Mouse (Mus musculus) MEL-GATA-1-ER (cell line): ENCODE data around the gene Mocs3.
A peak's percentile ranks its signal among the peaks of the same experiment; 100 is the strongest.

Experiments used
- DNase-seq: peaks from one replicate; pipeline ENCODE4 v3.0.0-alpha.2; 2012; ENCODE audit warnings: low read depth; ENCODE audit errors: extremely low read depth

The Mocs3 gene

GRCm38 (mm10) chr2:168230026-168230728, at the start of gene Mocs3, which contains the start of the genes Gm20716 and Dpm1:
Gene Mocs3, plus strand, starts transcription at chr2:168230622.
Gene Gm20716, minus strand, starts transcription at chr2:168230364.
Gene Dpm1, minus strand, starts transcription at chr2:168230591.
- peak; percentile 72 for DNase-seq

DNA sequence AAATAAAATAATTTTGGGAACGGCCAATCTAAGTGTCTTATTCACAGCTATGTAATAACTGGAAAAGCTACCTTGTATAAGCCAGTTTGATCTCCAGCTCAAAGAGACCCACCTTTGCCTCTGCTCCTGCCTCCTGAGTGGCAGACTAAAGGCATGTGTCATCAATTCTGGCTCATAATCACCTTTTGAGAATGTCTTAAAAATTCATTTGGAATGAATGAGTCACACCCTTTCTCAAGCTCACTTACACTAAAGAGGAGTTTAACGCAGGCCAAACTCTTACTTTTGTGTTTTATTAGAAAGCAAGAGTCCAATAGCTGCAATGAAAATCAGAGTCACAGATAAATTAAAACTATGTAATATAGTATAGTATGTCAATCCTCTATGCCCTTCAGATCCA, 38.6 kb upstream of the Mocs3 start:
- DNase-seq = no peak

DNA sequence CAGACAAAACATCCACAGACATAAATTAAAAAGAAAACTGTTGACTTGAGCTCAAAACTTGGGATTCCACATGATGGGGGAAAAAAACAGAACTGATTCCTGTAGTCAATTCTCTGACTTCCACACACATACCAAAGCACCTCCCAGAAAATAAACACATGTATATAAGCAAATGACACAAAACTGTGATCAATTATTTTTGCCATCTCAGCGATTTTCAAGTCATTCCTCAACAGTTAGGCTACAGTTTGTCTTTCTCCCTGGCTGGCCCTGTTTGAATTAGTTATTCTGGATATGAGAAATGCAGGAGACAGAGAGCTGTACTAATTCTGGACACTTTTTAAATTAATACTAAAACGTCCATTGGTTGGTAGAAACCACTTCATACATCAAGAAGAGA, 36.7 kb upstream of the Mocs3 start:
- no peak for DNase-seq

DNA sequence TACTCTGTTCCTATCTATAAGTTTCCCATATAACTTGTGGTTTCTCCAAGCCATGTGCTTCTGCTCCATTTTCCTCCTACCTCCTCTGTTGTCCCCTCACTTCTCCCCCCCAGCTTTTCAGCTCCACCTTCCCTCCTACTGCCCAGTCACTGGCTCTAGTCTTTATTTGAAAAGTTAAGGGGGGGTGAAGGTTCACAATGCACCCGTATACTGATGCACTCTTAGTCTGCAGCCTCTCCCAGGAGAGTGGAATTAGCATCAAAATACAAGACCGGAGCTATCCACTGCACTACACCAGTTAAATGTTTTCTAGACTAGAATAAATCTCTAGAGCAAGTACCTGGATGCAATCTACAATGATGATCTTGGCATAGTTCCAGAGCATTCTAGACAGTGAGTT, 34.7 kb upstream of the Mocs3 start:
- no peak for DNase-seq

GRCm38 (mm10) chr2:168198421-168198820, 32.0 kb upstream of the Mocs3 start:
- no peak for DNase-seq

- DNase-seq = no peak
Observed at GRCm38 (mm10) chr2:168199476-168199875, 30.9 kb upstream of the Mocs3 start.

DNA sequence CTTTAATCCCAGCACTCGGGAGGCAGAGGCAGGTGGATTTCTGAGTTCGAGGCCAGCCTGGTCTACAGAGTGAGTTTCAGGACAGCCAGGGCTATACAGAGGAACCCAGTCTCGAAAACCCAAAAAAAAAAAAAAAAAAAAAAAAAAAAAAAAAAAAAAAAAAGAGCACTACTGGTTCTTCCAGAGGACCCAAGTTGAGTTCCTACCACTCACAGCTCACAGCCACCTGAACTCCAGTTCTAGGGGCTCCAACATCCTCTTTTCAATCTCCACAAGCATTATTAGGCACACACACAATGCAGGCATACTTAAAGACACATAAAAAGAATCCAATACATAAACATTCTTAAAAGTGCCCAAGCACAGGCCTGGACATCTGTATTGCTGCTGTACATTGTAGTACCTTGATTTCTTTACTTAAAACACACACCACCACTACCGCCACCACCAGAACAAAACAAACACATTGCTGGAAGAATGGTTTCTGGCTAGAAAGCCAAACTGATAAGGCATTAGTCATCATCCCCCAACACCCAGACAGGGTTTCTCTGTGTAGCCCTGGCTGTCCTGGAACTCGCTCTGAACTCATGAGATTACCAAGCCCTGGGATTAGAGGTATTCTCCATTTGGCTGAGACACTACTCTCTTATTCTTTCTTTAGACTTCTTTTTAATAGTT, 30.3 kb upstream of the Mocs3 start:
- peak; percentile 46 for DNase-seq

- no peak for DNase-seq
Observed at GRCm38 (mm10) chr2:168204476-168204999, 25.9 kb upstream of the Mocs3 start.

DNA sequence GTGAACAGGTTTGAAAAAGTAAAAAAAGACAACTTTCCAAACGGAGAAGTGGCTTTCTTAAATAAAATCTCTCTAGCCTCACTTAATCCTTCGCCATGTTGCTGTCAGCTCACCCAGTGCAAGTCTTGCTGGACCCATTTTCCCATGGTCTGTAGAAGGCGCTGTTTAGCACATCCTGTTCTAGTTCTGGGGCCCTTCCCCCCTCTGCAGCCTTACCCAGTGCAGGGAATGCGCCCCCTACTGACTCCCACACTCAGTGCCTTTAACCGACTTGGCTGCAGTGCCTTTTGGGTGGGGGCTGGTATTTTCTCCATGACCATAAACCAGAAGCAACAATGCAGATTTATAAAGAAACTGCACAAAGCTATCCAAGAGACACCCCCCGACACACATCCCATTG, 25.2 kb upstream of the Mocs3 start:
- DNase-seq = peak; percentile 86

GRCm38 (mm10) chr2:168205681-168206631, 24.5 kb upstream of the Mocs3 start:
- no peak for DNase-seq

DNA sequence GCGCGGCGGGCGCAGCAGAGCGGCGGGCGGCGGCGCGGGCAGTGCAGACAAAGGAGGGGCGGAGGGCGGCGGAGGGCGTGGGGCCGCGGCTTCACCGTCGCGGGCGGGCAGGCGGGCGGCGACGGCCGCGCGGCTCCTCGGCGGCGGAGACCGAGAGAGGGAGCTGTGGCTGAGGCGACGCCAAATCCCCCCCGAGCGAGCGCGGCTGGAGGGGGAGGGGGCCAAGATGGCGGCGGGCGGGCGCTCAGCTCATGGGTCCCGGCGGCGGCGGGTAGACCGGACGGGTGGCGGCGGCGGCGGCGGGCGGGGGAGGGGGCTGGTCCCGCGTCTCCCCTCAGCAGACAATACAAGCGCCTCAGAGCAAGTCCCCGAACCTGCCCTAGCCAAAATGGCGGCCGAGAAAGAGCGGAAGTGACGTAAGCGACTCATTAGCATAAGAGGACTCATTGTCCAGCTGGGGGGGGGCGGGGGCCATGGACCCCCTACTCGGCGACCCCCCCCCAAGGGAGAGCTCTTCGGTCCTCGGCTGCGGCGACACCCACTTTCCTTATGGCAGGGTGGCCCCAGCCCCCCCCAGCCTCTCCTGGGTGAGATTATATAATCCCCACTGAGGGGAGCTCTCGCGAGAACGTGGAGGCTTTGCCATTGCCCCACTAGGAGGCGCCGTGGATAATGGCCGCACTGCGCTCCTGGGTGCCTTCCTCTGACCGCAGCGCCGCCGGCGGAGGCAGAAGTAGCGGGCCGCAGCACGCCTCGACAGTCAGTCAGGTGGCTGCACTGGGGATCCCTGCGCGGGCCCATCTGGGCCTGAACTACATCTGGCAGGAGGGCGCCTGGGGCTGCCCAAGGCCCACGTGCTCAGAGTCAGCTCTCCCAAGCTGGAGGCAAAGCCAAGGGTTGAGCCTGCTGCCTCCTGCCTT, 23.4 kb upstream of the Mocs3 start, which contains the start of gene Adnp:
Adnp (minus strand) TSS at position 388 of the 920 bp plus-strand sequence.
- peak; percentile 85 for DNase-seq

GRCm38 (mm10) chr2:168207883-168208282, 22.5 kb upstream of the Mocs3 start:
- DNase-seq = no peak

- no peak for DNase-seq
Observed at GRCm38 (mm10) chr2:168213788-168214397, 16.5 kb upstream of the Mocs3 start.

DNA sequence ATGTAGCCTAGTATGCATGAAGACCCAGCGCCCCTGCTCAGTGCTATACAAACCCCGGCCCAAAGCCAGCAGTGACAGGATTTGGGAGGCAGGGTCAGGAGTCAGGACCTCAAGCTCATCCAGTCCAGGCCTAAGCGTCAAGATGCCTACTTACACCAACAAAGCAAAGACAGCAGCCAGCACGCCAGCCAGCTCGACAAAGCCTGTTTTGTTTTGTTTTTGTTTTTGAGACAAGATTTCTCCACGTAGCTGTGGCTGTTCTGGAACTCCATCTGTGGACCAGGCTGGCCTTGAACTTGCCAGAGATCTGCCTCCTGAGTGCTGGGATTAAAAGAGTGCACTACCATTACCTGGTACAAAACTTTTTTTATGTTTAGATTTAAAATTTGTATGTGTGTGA, 7.1 kb upstream of the Mocs3 start:
- no peak for DNase-seq

- no peak for DNase-seq
Observed at GRCm38 (mm10) chr2:168229116-168230025, 1.1 kb upstream of the Mocs3 start.

DNA sequence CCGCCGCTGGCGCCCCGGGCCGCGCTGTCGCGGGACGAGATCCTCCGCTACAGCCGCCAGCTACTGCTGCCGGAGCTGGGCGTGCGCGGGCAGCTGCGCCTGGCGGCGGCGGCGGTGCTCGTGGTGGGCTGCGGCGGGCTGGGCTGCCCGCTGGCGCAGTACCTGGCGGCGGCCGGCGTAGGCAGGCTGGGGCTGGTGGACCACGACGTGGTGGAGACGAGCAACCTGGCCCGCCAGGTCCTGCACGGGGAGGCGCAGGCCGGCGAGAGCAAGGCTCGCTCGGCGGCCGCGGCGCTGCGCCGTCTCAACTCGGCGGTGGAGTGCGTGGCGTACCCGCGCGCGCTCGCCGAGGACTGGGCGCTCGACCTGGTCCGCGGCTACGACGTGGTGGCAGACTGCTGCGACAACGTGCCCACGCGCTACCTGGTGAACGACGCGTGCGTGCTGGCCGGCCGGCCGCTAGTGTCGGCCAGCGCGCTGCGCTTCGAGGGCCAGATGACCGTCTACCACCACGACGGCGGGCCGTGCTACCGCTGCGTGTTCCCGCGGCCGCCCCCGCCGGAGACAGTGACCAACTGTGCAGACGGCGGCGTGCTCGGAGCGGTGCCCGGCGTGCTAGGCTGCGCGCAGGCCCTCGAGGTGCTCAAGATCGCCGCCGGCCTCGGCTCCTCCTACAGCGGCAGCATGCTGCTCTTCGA, 500 bp downstream of the Mocs3 start:
- no peak for DNase-seq

DNA sequence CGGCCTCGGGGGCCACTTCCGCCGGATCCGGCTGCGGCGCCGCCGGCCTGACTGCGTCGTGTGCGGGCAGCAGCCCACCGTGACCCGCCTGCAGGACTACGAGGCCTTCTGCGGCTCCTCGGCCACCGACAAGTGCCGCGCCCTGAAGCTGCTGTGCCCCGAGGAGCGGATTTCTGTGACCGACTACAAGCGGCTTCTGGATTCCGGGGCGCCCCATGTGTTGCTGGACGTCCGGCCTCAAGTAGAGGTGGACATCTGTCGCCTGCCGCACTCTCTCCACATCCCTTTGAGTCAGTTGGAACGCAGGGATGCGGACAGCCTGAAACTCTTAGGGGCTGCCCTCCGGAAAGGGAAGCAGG, 1.0 kb downstream of the Mocs3 start:
- no peak for DNase-seq

DNA sequence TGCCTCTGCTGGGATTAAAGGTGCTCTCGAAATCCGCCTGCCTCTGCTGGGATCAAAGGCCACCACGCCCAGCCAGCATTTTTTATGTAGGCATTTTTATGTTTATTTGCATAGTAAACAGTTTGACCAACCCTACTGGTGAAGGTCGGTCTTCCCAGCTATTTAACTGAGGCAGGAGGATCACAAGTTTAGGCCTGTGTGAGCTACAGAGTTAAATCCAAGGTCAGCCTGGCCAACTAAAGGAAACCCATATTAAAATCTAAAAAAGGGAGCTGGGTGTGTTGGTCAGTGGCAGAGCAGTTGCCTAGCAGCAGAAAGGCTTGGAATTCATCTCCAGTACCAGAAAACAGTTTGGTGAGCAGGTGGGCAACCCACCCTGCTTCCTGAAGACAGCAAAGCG, 2.9 kb downstream of the Mocs3 start:
- DNase-seq = no peak
